Mouse (Mus musculus) hindbrain, embryonic 11.5 days (tissue): ENCODE measurements around the gene Slc25a38. TPM values are rescaled to one million over a fixed set of nuclear protein-coding genes. Genes with fewer than 3 reads are reported as not detected.
A peak's percentile ranks its signal among the peaks of the same experiment; 100 is the strongest.

Experiments used
- ATAC-seq: fragments of 200-750 bp; cut with Nextera tagmentation; 2 replicates; pipeline ENCODE4 v1.8.0; 2017; ENCODE audit warnings: mild to moderate bottlenecking, moderate TSS enrichment, moderate library complexity; ENCODE audit not compliant: low FRiP score
- DNase-seq: peaks from one replicate; pipeline ENCODE4 v3.0.0-alpha.2; 2015; ENCODE audit warnings: low spot score
- H3K27ac ChIP-seq: fragments of 300-500 bp; sonication (generic); 2 replicates; pipeline ENCODE4 v1.5.1; 2014; ENCODE audit warnings: mild to moderate bottlenecking, low read depth, low read length
- H3K27me3 ChIP-seq: fragments of 300-500 bp; sonication (generic); 2 replicates; pipeline ENCODE4 v1.6.1; 2014; ENCODE audit warnings: mild to moderate bottlenecking, low read length, moderate library complexity, mixed read lengths; ENCODE audit not compliant: control insufficient read depth, insufficient read depth
- H3K36me3 ChIP-seq: fragments of 300-500 bp; sonication (generic); 2 replicates; pipeline ENCODE4 v1.6.1; 2014; ENCODE audit warnings: mild to moderate bottlenecking, low read length, moderate library complexity, mixed read lengths; ENCODE audit not compliant: control insufficient read depth, insufficient read depth
- H3K4me1 ChIP-seq: fragments of 300-500 bp; sonication (generic); replicated peaks from 2 replicates; pipeline ENCODE4 v1.6.1; 2014; ENCODE audit warnings: low read length, mixed read lengths; ENCODE audit not compliant: control insufficient read depth, insufficient read depth
- H3K4me2 ChIP-seq: fragments of 300-500 bp; sonication (generic); replicated peaks from 2 replicates; pipeline ENCODE4 v1.6.1; 2014; ENCODE audit warnings: mild to moderate bottlenecking, low read depth, low read length
- H3K4me3 ChIP-seq: fragments of 300-500 bp; sonication (generic); 2 replicates; pipeline ENCODE4 v1.5.1; 2014; ENCODE audit warnings: low read depth, low read length
- H3K9ac ChIP-seq: fragments of 300-500 bp; sonication (generic); 2 replicates; pipeline ENCODE4 v1.6.1; 2014; ENCODE audit warnings: low read depth, low read length
- H3K9me3 ChIP-seq: fragments of 300-500 bp; sonication (generic); 2 replicates; pipeline ENCODE4 v1.6.1; 2016; ENCODE audit warnings: low read length; ENCODE audit not compliant: control insufficient read depth
- WGBS: fragments of 180-500 bp; shearing (Covaris S2); extraction: QIAGEN DNeasy Blood & Tissue Kit; methylation state at CpG from one replicate; pipeline ENCODE4 v1.1.7; 2014; 5-methylcytosine and 5-hydroxymethylcytosine counted together
- polyA plus RNA-seq: library from polyadenylated mRNA; unstranded; fragments of >200 nt; fragmentation: Nextera tagmentation; extraction: Ambion mirVana; gene quantifications from 2 replicates; pipeline ENCODE4 v1.2.1, GENCODE M21; 2014

Gene Slc25a38
- polyA plus RNA-seq, 1 experiment from 2014 or later, result 41.7 TPM

DNA sequence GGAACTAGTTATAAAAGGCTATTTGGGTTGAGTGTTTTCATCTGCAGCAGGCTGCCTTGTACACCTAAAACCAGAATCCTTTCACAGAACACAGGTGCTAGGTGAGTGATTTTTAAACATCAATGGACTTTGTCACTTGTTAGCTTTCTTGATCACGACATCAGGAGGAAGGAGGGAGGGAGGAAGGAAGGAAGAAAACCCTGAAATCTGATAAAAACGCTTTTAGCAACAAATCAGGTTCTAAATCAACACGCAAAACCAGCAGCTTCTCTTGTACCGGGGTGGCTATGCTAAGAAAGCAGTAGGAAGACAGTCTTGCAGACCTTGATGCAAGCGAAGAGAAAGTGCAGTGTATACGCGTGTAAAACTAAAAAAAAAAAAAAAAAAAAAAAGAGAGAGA is 30.3 kb upstream of the Slc25a38 start:
- no peaks in the 10 kb centered on the region for H3K36me3 ChIP-seq
- DNase-seq (no peak), ATAC-seq (no peak)

DNA sequence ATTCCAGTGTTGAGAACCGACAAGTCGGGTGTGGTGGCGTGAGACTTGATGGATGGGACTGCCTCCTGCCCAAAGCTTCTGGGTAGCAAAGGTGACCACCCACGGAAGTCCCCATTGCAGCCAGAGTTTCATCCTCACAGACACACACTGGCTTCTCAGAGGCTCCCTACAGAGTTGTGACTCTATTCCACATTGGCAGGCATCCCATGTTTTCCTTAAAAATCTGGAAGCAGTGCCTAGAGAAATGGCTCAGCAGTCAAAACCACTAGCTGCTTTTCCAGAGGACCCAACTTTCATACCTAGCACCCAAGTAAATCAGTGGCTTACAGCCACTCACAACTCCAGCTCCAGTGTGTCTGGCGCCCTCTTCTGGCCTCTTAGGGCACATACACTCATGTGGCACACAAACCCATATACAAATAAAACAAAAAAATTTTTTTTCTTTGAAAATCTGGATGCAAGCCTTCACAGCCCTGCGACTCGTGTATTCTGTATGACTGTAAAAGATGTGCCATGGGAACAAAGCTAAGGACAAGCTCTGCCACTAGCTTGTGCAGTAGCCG is 29.5 kb upstream of the Slc25a38 start:
- WGBS, result 81% methylated on average over 8 of the region's 8 CpGs
- Histone ChIP-seq H3K4me1 (no peaks in the 10 kb centered on the region), H3K27ac (no peak overlapping the region), H3K9ac (no peak overlapping the region), H3K4me2 (no peak overlapping the region), H3K27me3 (no peaks in the 10 kb centered on the region), H3K4me3 (no peak overlapping the region), H3K36me3 (no peaks in the 10 kb centered on the region), H3K9me3 (no peaks in the 10 kb centered on the region)
- DNase-seq (no peak), ATAC-seq (no peak)

More for the DNA sequence above, 30.3 kb upstream of the Slc25a38 start:
- Histone ChIP-seq H3K9ac (no peak overlapping the region), H3K9me3 (no peaks in the 10 kb centered on the region), H3K4me1 (no peaks in the 10 kb centered on the region), H3K4me2 (no peak overlapping the region), H3K27ac (no peak overlapping the region), H3K27me3 (no peaks in the 10 kb centered on the region), H3K4me3 (no peak overlapping the region)
- 76% methylated on average over 7 of the region's 7 CpGs for WGBS

DNA sequence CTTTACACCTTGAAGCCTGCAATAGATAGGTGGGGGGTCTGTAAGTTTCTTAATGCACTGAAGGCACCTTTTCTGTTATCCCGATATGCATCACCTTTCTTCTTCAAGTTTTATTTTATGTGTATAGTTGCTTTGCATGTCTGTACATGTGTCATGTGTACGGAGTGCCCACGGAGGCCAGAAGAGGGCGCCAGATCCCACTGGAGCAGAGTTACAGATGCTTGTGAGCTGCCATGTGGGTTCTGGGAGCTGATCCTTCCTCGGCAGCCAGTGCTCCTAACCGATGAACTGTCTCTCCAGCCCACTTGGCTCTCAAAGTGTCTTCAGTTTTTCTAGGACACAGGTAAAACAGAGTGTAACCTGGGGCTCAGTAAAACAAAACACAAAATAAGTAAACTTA is 28.9 kb upstream of the Slc25a38 start:
- ATAC-seq, result no peak
- Histone ChIP-seq H3K4me1 (no peaks in the 10 kb centered on the region), H3K9ac (no peak overlapping the region), H3K36me3 (no peaks in the 10 kb centered on the region), H3K27me3 (no peaks in the 10 kb centered on the region), H3K4me3 (no peak overlapping the region), H3K27ac (no peak overlapping the region), H3K9me3 (no peaks in the 10 kb centered on the region), H3K4me2 (no peak overlapping the region)
- peak; percentile 18 for DNase-seq
- 75% methylated on average over 6 of the region's 6 CpGs for WGBS

DNA sequence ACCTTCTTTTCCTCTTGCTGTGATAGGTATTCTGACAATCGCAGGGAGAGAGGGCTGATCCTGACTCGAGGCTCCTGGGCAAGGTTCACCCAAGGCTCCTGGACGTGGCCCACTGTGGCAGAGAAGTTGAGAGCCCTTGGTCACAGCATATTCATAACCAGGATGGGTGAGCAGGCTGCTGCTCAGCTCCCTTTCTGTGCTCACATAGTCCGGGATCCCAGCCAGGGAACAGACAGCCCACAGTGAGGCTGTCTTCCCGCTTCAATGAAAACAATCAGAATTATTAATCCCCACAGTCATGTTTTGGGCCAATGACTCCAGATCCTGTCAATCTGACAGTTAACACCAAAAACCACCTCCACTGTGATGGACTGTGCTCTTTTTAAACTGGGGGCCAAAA is 28.2 kb upstream of the Slc25a38 start:
- no peak overlapping the region for H3K9ac ChIP-seq
- H3K4me2 ChIP-seq, result no peak overlapping the region
- H3K36me3 ChIP-seq, result no peaks in the 10 kb centered on the region
- ATAC-seq (no peak), DNase-seq (no peak)
- H3K27me3 ChIP-seq, result no peaks in the 10 kb centered on the region
- H3K4me1 ChIP-seq, result no peaks in the 10 kb centered on the region
- H3K27ac ChIP-seq, result no peak overlapping the region
- 87% methylated on average over 5 of the region's 5 CpGs for whole genome bisulfite sequencing
- no peaks in the 10 kb centered on the region for H3K9me3 ChIP-seq
- no peak overlapping the region for H3K4me3 ChIP-seq

DNA sequence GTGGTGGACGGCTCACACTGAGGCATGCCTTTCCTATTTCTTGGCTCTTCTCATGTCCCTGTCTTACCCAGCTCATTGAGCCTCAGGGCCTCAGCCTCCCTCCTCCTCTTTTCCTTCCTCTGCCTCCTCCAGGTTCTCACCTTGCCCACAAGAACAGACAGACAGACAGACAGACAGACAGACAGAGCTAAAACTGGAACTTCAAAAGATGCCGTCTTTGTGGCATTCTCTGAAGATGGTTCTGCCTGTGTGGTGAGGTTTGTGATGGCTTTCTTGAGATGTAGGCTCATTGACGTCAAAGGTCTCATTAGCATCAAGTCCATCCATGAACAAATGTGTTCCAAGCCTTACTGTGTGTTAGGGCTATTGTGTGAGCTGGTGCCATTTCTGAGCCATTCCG is 27.5 kb upstream of the Slc25a38 start:
- Histone ChIP-seq H3K9ac (no peak overlapping the region), H3K27ac (no peak overlapping the region), H3K4me1 (no peaks in the 10 kb centered on the region), H3K4me2 (no peak overlapping the region), H3K4me3 (no peak overlapping the region), H3K27me3 (no peaks in the 10 kb centered on the region), H3K9me3 (no peaks in the 10 kb centered on the region), H3K36me3 (no peaks in the 10 kb centered on the region)
- DNase-seq (no peak), ATAC-seq (no peak)
- 63% methylated on average over 4 of the region's 4 CpGs for WGBS

DNA sequence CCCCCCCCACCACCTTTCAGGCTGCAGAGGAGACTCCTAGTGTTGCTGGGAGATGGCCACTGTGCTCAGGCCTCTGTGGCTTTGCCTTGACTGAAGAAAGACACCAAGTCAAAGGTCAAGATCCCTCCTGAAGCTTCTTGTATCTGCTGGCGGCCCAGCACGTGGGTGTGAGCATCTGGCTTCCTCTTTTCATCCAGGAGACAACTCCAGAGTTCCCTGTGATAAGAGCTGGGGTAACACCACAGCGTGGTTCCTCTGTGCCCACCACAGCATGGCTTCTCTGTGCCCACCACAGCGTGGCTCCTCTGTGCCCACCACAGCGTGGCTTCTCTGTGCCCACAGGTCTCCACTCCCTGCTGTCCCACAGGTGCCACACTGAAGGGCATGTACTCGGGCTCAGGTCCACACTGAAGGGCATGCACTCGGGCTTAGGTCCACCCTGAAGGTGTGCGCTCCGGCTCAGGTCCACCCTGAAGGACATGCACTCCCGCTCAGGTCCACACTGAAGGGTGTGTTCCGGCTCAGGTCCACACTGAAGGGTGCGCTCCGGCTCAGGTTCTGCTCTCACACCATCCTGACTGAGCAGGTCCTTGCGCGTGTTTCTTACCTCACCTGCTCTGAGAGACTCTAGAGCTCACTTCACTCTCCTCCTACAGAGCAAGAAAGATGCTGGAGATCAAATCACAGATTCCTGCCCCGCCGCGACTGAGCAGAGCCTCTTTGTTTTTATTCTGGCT is 26.8 kb upstream of the Slc25a38 start:
- Histone ChIP-seq H3K4me1 (no peaks in the 10 kb centered on the region), H3K36me3 (no peaks in the 10 kb centered on the region), H3K9me3 (no peaks in the 10 kb centered on the region), H3K27ac (no peak overlapping the region), H3K27me3 (no peaks in the 10 kb centered on the region), H3K4me2 (no peak overlapping the region), H3K4me3 (no peak overlapping the region), H3K9ac (no peak overlapping the region)
- ATAC-seq (no peak), DNase-seq (no peak)
- WGBS, result 83% methylated on average over 18 of the region's 18 CpGs

DNA sequence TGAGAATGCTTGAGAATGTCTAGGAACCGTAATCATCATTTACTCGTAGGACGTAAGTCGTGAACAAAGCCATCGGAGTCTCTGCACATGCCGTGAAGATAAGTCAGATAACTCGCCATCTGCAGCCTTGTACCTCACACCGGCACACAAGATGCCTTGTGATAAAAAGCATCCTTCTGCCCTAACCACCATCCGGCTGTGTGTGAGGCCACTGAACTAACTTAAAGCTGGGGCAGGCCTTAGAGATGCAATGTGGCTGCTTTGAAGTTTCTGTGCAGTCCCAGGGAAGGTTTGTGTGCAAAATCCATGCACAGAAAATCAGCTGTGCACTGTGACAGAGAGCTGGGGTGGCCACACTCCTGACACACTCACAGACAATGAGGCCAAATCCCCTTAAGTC is 25.8 kb upstream of the Slc25a38 start:
- 90% methylated on average over 9 of the region's 9 CpGs for WGBS
- Histone ChIP-seq H3K36me3 (no peaks in the 10 kb centered on the region), H3K4me3 (no peak overlapping the region), H3K27ac (no peak overlapping the region), H3K27me3 (no peaks in the 10 kb centered on the region), H3K9me3 (no peaks in the 10 kb centered on the region), H3K4me2 (no peak overlapping the region), H3K4me1 (no peaks in the 10 kb centered on the region), H3K9ac (no peak overlapping the region)
- DNase-seq (no peak), ATAC-seq (no peak)

DNA sequence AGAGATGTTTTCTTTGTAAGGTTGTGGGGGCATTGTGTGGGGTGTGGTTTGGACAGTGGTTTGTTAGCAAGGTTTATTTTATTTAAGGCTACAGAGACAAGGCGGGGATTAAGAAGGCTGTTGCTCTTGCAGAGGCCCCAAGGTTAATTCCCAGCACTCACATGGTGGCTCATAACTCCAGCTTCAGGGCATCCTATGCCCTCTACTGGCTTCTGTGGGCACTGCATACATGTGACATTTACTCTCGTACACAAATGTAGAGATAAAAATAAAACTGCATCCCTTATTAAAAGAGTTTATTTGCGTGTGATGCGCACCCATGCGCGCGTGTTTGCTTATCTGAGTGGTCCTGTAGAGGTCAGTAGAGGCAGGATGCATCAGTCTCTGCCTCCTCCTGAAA is 21.0 kb upstream of the Slc25a38 start:
- Histone ChIP-seq H3K9ac (no peak overlapping the region), H3K27me3 (no peaks in the 10 kb centered on the region), H3K36me3 (no peaks in the 10 kb centered on the region), H3K9me3 (no peaks in the 10 kb centered on the region), H3K4me1 (no peaks in the 10 kb centered on the region), H3K4me3 (no peak overlapping the region), H3K4me2 (no peak overlapping the region), H3K27ac (no peak overlapping the region)
- DNase-seq (no peak), ATAC-seq (no peak)
- WGBS, result 89% methylated on average over 7 of the region's 7 CpGs

DNA sequence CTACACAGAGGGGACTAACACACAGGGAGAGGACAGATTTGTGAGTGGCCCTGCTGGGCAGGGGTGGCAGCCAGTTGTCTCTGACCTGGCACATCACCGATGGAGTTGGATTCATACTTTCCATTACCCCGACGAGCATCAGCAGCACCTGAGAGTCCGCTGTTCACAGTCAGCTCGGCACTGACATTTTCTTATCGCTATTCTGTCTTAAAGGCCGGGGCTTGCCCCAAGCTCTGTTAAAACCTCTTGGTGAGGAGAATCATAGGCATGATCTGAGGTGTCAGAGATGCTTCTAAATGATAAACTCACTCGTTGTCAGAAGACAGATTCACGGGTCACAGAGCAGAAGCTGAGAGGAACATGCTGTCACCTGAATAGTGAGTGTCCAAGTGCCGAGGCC is 19.1 kb upstream of the Slc25a38 start:
- Histone ChIP-seq H3K36me3 (no peaks in the 10 kb centered on the region), H3K9me3 (no peaks in the 10 kb centered on the region), H3K4me1 (no peaks in the 10 kb centered on the region), H3K27me3 (no peaks in the 10 kb centered on the region), H3K4me2 (no peak overlapping the region), H3K4me3 (no peak overlapping the region), H3K9ac (no peak overlapping the region), H3K27ac (no peak overlapping the region)
- ATAC-seq, result no peak
- no peak for DNase-seq
- WGBS, result 87% methylated on average over 10 of the region's 10 CpGs
